Mouse (Mus musculus) lung, adult 2 months (tissue): ENCODE data around the gene Mthfr.

Source experiments
- CTCF ChIP-seq: fragments of 200-500 bp; IDR thresholded peaks from 2 replicates; pipeline ENCODE4 v1.5.1; 2011; ENCODE audit warnings: mild to moderate bottlenecking, low read length, control low read depth; ENCODE audit not compliant: insufficient read depth
- POLR2A ChIP-seq: fragments of 200-500 bp; IDR thresholded peaks from 2 replicates; pipeline ENCODE4 v1.6.1; 2011; ENCODE audit warnings: low read depth, mild to moderate bottlenecking, control low read depth, low read length, borderline replicate concordance; ENCODE audit errors: extremely low read depth

DNA sequence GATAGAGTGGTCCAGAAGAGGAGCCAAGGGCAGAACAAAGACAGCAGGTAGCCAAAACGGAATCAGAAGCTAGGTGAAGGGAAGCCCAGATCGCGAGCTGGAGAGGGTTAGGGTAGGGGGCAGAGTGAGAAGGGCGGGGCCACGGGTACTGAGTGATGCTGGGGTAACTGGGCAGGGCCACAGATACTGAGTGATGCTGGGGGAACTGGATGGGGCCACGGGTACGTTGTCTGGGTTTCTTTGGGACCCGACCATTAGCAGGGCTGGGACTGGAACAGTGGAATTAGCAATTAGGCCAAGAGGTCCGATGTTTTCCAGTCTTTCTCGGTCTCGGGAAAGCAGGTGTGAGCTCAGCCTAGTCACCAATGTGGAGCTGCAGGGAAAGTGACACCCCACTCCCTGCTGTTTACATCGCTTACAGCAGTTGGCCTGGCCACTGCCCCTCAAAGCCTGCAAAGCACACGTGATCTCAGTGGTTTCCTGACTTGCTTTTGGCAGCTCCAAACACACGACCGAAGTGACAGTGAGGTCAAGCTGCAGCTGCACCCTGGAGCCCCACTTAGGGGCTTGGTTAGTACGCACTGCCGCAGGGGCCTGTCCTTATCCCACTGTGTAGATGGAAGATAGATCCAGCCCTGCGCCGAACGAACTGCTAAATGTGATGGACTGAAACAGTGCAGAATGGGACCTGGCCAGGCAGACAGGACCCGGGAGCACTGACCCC, 44.5 kb downstream of the Mthfr start:
- TF ChIP-seq CTCF, result no peak
- TF ChIP-seq POLR2A, result no peak
